Mouse (Mus musculus) C2C12 (cell line): ENCODE data around the gene Nrxn3.

Source experiments
- CEBPB ChIP-seq: IDR thresholded peaks from one replicate; pipeline ENCODE4 v1.6.1; 2011; ENCODE audit warnings: low read depth, mild to moderate bottlenecking, control low read depth, moderate library complexity
- CTCF ChIP-seq: IDR thresholded peaks from one replicate; pipeline ENCODE4 v1.5.1; 2011; ENCODE audit not compliant: control insufficient read depth, insufficient read depth, insufficient read length
- MYOD1 ChIP-seq: IDR thresholded peaks from one replicate; pipeline ENCODE4 v1.6.1; 2011; ENCODE audit warnings: low read depth; ENCODE audit not compliant: control insufficient read depth, insufficient read length

DNA sequence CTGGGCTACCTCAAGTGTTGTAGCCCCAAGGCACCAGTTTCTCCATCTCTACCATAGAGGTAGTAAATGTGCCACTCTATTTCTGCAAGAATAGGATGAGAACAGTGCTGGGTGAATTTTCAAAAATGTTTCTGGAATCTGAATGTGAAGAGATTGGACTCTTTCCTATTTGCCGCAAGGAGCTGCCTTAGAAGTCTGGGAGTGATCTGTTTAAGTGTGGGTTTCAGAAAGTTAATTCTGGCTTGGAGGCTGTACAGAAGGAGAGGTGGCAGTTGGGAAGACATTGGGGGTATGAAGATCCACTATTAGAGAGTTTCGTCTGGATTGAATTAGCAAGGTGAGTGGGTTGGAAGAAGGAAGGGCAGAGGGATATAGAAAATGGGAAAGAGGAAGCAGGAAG is 52.0 kb downstream of the Nrxn3 start:
- TF ChIP-seq CTCF (no peak), CEBPB (no peak), MYOD1 (no peak)
